Mouse (Mus musculus): Measurements from ENCODE around the gene Gm38431. TPM values are rescaled to one million over a fixed set of nuclear protein-coding genes. Genes with fewer than 3 reads are reported as not detected.

The Gm38431 gene
- total and polyA plus RNA-seq, 3 experiments, result 1.1 to 30.5 (median 9.8) TPM

- in situ Hi-C loops (cut with MboI; ENCODE audit: low pct_ligation_motif_present, low pct_unique_long_range_greater_than_20kb, low sequenced_read_pairs) (no loop called here), dilution Hi-C loops (cut with MboI; ENCODE audit: extremely low pct_ligation_motif_present, extremely low pct_unique_long_range_greater_than_20kb, low sequenced_read_pairs) (no loop called here)
- Histone ChIP-seq H3K27me3 (replicated peaks) (no peaks in the 10 kb centered on the region), H3K4me1 (ENCODE audit: control insufficient read depth in 1 of 2, insufficient read depth in 2 of 2) (peaks cover 9 to 15% of the 10 kb centered on the region in 2 experiments), H3K4me3 (replicated peaks in 1 of 3; ENCODE audit: low read depth in 2 of 3, low read length in 2 of 3, poor library complexity in 1 of 3) (no peak overlapping the region), H3K4me2 (ENCODE audit: insufficient read depth, low read depth, poor library complexity, severe bottlenecking) (no peak overlapping the region), H3K9me3 (replicated peaks; ENCODE audit: low read length) (no peaks in the 10 kb centered on the region), H3K36me3 (replicated peaks in 1 of 2; ENCODE audit: control insufficient read depth in 1 of 2, insufficient read depth in 1 of 2, low read length in 1 of 2) (peaks cover 23 to 37% of the 10 kb centered on the region in 2 experiments), H3K27ac (ENCODE audit: insufficient read depth, low read depth) (no peak overlapping the region), H3K79me2 (replicated peaks; ENCODE audit: control insufficient read depth, extremely low read depth, insufficient read depth, poor library complexity, severe bottlenecking) (no peaks in the 10 kb centered on the region), H3K9ac (ENCODE audit: insufficient read depth, low read depth) (no peak overlapping the region)
- TF ChIP-seq USF1 (IDR thresholded peaks at IDR 0.05; ENCODE audit: low read depth, low read length) (no peak), CHD1 (IDR thresholded peaks at IDR 0.05; ENCODE audit: low read depth, low read length) (no peak), ETS1 (conservative IDR thresholded peaks at IDR 0.05; ENCODE audit: low read depth, low read length) (no peak), JUND (conservative IDR thresholded peaks at IDR 0.05; ENCODE audit: low read depth, low read length) (no peak), MAZ (IDR thresholded peaks at IDR 0.05; ENCODE audit: low read depth, low read length) (no peak), SMC3 (IDR thresholded peaks at IDR 0.05; ENCODE audit: low read depth, low read length) (no peak), POLR2A (IDR thresholded peaks at IDR 0.05; ENCODE audit: low read depth, low read length) (no peak), ZC3H11A (IDR thresholded peaks at IDR 0.05; ENCODE audit: low read depth, low read length) (no peak)
- DNase-seq (ENCODE audit: extremely low read depth), result no peak
Measured at GRCm38 (mm10) chr9:21039779-21040178, 52.0 kb downstream of the Gm38431 start.

- no peak overlapping the region for H3K4me3 ChIP-seq (replicated peaks in 1 of 3; ENCODE audit: low read depth in 2 of 3, low read length in 2 of 3, poor library complexity in 1 of 3)
- no peak overlapping the region for H3K9ac ChIP-seq (ENCODE audit: insufficient read depth, low read depth)
- no peak overlapping the region for H3K27ac ChIP-seq (ENCODE audit: insufficient read depth, low read depth)
- TF ChIP-seq EP300 (IDR thresholded peaks at IDR 0.05; ENCODE audit: low read length), result no peak
- TF ChIP-seq JUN (IDR thresholded peaks at IDR 0.05; ENCODE audit: insufficient read depth, low read depth, low read length), result no peak
- TF ChIP-seq USF2 (conservative IDR thresholded peaks at IDR 0.05; ENCODE audit: low read depth, low read length), result no peak
- no peak for TF ChIP-seq RCOR1 (conservative IDR thresholded peaks at IDR 0.05; ENCODE audit: low read depth, low read length)
- TF ChIP-seq CTCF (conservative IDR thresholded peaks at IDR 0.05 in 1 of 2, IDR thresholded peaks at IDR 0.05 in 1 of 2; ENCODE audit: low read depth in 2 of 2, low read length in 2 of 2), result no peak
- TF ChIP-seq ETS1 (conservative IDR thresholded peaks at IDR 0.05; ENCODE audit: low read depth, low read length), result no peak
- TF ChIP-seq MAFK (IDR thresholded peaks at IDR 0.05; ENCODE audit: insufficient replicate concordance, low read length), result no peak
- no peak for TF ChIP-seq ELF1 (IDR thresholded peaks at IDR 0.05; ENCODE audit: low read depth, low read length)
- no peak for TF ChIP-seq IRF4 (IDR thresholded peaks at IDR 0.05; ENCODE audit: low read depth, low read length)
- TF ChIP-seq HCFC1 (IDR thresholded peaks at IDR 0.05; ENCODE audit: low read depth, low read length), result no peak
- no peak for TF ChIP-seq UBTF (IDR thresholded peaks at IDR 0.05; ENCODE audit: low read depth, low read length)
- TF ChIP-seq CHD2 (IDR thresholded peaks at IDR 0.05; ENCODE audit: low read length), result no peak
- no peak for TF ChIP-seq TBP (conservative IDR thresholded peaks at IDR 0.05; ENCODE audit: low read depth, low read length)
- no peak for TF ChIP-seq E2F4 (IDR thresholded peaks at IDR 0.05; ENCODE audit: insufficient replicate concordance, low read depth, low read length)
- TF ChIP-seq POLR2A (IDR thresholded peaks at IDR 0.05; ENCODE audit: low read depth, low read length), result no peak
- no peak for DNase-seq (ENCODE audit: extremely low read depth)
- peaks cover 14 to 29% of the 10 kb centered on the region in 2 experiments for H3K4me1 ChIP-seq (ENCODE audit: control insufficient read depth in 1 of 2, insufficient read depth in 2 of 2)
- no peaks in the 10 kb centered on the region for H3K9me3 ChIP-seq (replicated peaks; ENCODE audit: low read length)
- dilution Hi-C loops (cut with MboI; ENCODE audit: extremely low pct_ligation_motif_present, extremely low pct_unique_long_range_greater_than_20kb, low sequenced_read_pairs) (no loop called here), in situ Hi-C loops (cut with MboI; ENCODE audit: low pct_ligation_motif_present, low pct_unique_long_range_greater_than_20kb, low sequenced_read_pairs) (no loop called here)
- H3K27me3 ChIP-seq (replicated peaks), result no peaks in the 10 kb centered on the region
- no peak overlapping the region for H3K4me2 ChIP-seq (ENCODE audit: insufficient read depth, low read depth, poor library complexity, severe bottlenecking)
- peaks cover 23 to 39% of the 10 kb centered on the region in 2 experiments for H3K36me3 ChIP-seq (replicated peaks in 1 of 2; ENCODE audit: control insufficient read depth in 1 of 2, insufficient read depth in 1 of 2, low read length in 1 of 2)
- no peaks in the 10 kb centered on the region for H3K79me2 ChIP-seq (replicated peaks; ENCODE audit: control insufficient read depth, extremely low read depth, insufficient read depth, poor library complexity, severe bottlenecking)
Measured at GRCm38 (mm10) chr9:21037481-21037891, 54.3 kb downstream of the Gm38431 start.
